Mouse (Mus musculus) myocyte (in vitro differentiated cells): ENCODE results near the gene Tubb3.

Source experiments
- POLR2AphosphoS2 ChIP-seq: IDR thresholded peaks from one replicate; pipeline ENCODE4 v1.6.1; 2011; ENCODE audit warnings: low read depth, control low read depth; ENCODE audit not compliant: insufficient read length
- TCF12 ChIP-seq: IDR thresholded peaks from one replicate; pipeline ENCODE4 v1.6.1; 2011; ENCODE audit warnings: mild to moderate bottlenecking, control low read depth; ENCODE audit not compliant: poor library complexity, insufficient read depth, severe bottlenecking

DNA sequence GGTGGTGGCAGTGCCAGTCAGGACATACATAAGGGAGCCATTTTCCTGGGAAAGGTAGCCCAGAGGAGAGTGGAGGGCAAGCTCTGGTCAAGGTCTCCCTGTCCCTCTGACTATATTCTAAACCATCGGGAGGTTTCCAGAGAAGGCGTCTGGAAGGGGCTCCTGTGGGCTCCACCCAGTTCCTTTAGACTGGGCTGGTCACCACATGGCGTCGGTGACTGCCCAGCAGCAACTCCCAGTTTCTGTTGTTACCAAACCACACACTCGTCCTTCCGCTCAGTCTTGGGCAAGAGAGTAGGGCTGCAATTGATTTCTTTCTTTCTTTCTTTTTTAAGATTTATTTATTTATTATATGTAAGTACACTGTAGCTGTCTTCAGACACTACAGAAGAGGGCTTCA, 32.9 kb downstream of the Tubb3 start:
- TF ChIP-seq TCF12 (no peak), POLR2AphosphoS2 (no peak)
